Mouse (Mus musculus) left cerebral cortex, postnatal 25 days (tissue): ENCODE results near the gene Tmcc2. TPM values are rescaled to one million over a fixed set of nuclear protein-coding genes. Genes with fewer than 3 reads are reported as not detected.

ENCODE experiments used
- DNase-seq, 2 experiments: peaks; one replicate each; pipeline ENCODE4 v3.0.0; 2022; ENCODE audit warnings: low spot score in 2 of 2, mixed read lengths in 1 of 2
- intact Hi-C: fragments of 180-260 bp; cut with DNase I; formaldehyde crosslinking; loops from one replicate; pipeline ENCODE4 v1.15.1; 2025
- total RNA-seq, 2 experiments: library from RNA; stranded (reverse); gene quantifications; 2 replicates each; pipeline ENCODE4 v1.2.3; 2021

Gene Tmcc2
- total RNA-seq, 2 experiments from 2014 or later: 158 to 162 TPM

DNA sequence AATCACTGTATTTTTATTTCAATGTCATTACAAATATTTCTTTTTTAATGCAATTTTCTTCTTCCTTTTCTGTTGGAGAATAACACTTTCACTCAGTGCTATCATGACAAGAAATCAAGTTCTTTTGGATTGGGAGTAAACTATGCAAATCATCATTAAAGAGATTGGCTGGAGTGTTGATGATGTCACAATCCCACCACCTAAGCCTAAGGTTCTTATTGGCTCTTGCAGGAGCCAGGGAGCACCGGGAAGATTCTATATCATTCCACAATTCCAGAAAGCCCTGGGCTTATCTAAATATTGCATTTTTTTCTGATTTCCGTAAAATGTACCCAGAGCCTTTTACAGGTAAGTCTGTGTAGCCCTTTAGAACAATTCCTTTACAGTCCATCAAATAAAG, 5.6 kb upstream of the Tmcc2 start:
- DNase-seq: no peak
- intact Hi-C loops: no loop called here

DNA sequence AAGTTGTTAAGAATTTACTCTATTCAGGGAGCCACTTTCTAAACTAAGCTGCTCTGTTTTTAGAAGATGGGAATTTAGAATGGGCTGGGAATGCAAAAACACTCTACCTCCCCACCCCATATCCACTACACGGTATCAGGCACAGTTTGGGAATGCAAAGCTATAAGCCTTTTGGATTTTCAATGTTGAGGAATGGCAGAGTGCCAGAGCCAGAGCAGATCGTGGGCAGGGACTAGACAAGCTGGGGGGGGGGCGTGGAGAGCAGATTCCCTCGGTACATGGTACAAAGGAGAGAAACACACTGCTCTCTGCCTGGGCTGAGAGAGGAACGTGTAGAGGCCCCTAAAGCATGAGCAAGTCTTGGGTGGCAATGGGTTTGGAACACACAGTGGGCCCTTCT, 1.8 kb upstream of the Tmcc2 start:
- peak in 1 of 2 experiments; percentile 40 for DNase-seq
- intact Hi-C loops: no loop called here

DNA sequence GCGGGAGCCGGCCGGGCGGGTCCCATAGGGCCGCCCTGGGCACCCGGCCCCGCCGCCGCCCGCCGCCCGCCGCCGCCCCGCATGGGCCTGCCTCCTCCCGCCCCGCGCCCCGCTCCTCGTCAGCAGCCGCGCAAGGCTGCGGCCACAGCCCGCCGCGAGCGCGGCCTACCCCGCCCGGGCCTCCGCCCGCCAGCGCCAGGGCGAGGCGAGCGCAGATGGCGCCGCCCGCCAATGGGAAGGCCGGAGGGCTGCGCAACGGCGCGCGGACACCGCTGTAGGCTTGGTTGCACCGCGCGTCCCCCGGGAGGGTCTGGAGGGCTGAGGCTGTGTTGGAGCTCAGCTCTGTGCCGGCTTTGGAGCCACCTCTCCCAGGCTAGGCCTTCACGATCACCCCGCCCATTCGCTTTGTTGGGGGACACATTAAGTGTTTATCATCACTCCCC, 520 bp upstream of the Tmcc2 start:
- intact Hi-C loops: loop anchor here (1.0 kb wide), 1 partner anchor 27 kb away; no protein-coding TSS in a partner anchor
- DNase-seq: peak; percentile 71 to 81

DNA sequence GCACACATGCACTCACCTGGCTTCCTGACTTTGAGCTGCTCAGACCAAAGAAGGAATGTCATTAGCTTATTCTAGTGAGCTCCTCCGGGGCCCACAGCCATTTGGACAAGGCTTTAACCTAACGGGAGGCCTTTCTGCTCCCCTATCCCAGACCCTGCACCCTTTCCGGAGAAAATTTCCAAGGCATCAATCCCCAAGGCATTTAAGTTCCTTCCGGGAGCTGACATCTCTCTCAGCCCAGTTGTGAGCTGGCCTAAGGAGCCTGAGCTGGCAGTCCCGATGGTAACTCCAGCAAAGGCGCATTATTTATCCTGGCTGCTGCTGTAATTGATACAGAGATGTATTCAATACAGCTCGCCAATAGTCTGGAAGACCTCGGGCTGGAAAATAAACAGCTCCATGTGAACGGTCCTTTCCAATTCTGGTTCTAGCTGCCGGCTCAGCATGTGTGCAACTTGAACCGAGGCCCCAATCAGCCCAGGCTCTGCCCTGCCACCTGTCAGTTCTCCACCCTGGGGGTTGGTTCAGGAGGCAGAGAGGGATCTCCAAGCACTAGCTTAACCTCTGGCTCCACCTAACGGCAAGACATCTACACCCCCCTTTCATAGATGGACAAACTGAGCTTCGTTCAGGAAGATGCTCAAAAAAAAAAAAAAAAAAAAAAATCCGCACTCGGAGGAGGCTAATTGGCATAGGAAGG, 1.0 kb downstream of the Tmcc2 start:
- intact Hi-C loops: loop anchor here (1.0 to 5.0 kb wide), 2 partner anchors 23 to 87 kb away; partner anchors contain the start of gene Rbbp5
- DNase-seq: peak in 1 of 2 experiments; percentile 76

DNA sequence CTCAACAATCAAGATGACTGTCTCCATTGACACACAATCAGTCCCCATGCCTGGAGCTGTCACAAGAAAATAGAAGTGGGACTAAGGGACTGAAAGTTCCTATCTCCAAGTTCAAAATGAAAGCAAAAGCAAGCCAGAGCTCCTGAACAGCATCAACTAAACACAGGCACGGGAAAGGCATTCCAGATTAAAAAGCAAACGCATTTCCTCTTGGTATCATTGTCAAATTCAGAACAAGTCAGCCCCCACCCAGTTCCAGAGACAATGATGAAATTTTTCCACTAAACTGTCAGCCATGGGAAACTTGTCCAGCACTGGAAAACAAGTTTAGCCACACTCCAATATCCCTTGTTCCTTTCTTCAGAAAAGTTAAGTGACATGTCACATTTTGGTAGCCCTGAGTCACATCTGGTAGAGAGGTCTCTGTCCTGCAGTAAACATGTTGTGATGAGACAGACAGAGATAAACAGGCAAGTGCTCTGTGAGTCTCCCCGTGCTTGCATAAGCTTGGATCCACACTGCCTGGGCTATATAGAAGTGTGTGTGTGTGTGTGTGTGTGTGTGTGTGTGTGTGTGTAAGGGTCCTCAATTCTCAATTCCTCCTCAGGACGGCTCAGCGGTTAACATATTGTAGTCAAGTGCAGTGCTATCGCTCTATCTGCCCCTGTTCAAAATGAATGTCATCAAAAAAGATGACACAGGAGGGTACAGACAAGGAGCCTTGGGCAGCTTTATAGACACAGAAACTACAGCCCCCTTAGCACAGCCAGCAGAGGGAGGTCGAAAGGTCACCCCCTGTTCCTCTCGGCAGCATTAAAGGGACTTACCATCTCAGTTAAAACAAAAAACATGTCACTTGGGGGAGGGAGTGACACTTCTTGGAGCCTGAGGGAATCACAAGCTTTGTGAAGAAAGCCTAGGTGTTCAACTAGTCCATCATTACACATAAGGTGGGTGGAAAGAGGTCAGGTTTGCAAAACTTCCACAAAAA, 2.0 kb downstream of the Tmcc2 start:
- intact Hi-C loops: loop anchor here (5.0 kb wide), 1 partner anchor 88 kb away; the partner anchor contains the start of gene Rbbp5

DNA sequence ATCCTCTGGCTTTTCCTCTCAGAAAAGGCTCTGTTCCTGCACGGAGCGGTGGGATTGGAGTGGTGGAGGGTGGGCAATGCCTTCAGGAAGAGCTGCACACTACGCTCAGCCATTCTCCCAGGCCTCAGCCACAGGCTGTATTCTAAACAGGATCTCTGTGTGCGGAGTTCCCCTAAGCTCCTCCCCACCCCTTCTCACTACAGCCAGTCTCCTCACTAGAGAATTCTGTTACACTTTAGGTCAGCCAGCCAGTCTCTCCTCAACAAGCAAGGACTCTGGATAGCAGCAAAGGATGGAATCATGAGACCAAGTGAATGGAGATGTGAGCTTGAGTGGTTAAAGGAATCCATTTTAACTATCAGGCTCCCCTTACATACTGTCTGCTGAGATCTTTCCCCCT, 3.1 kb downstream of the Tmcc2 start:
- intact Hi-C loops: loop anchor here (5.0 kb wide), 1 partner anchor 89 kb away; the partner anchor contains the start of gene Rbbp5
- DNase-seq: peak in 1 of 2 experiments; percentile 50

More for the DNA sequence above, 2.0 kb downstream of the Tmcc2 start:
- DNase-seq: no peak

DNA sequence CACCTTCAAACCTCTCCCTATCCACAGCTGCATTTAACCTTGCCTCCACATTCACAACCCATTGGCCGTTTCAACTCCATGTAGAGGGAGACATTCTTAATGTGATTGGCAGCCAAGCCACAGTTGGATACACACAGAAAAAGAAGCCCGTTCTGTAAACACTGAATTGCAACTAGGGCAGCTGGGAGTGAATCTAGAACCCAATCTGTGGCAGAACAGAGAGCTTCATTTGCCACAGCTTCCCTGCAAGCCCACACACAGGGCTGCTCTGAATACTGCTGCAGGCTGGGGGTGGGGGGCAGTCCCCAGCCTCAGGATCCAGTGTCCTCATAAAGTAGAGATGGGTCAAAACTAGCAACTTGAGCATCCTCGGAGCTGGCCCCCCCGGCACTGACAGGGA, 4.8 kb downstream of the Tmcc2 start:
- DNase-seq: peak; percentile 36 to 78
- intact Hi-C loops: loop anchor here (5.0 kb wide), 1 partner anchor 91 kb away; the partner anchor contains the start of gene Rbbp5

DNA sequence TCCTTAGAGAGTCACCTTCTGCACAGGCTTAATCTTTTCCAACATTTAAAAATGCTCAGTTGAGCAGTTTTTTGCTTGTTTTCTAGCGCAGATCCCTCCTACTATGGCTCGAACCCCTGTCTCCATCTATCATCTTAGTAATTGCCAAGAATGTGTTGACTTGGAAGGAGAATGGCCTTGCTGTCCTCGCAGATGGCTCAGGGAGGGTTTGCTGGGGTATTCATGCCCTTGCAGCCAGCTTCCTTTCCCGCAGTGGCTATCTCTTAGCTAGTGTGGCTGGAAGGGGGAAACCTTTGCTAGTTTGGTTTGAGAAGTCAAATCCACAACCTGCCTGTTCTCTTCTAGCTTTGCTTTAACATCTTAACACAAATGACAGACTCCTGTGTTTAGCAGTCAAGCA, 5.4 kb downstream of the Tmcc2 start:
- DNase-seq: peak in 1 of 2 experiments; percentile 1
- intact Hi-C loops: loop anchor here (5.0 kb wide), 1 partner anchor 92 kb away; the partner anchor contains the start of gene Rbbp5

DNA sequence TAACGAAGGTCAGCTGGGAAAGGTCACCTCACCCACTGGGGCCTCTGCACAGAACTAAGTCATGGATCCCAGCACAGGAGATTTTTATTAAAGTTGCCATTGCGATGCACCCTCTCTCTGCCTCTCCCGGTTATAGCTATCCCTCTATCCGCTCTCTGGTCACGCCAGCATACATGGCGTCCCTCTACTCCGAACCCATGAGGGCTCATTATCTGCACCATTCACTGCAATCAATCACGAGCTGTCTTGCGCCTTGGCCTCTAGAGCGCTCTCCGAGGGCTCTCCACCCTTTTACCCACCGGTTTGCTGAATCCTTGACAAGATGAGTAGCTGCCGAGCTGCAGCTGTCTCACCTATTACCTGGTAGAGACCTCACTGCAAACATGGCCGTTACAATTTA, 5.8 kb downstream of the Tmcc2 start:
- peak in 1 of 2 experiments; percentile 1 for DNase-seq
- intact Hi-C loops: loop anchor here (5.0 kb wide), 1 partner anchor 92 kb away; the partner anchor contains the start of gene Rbbp5

DNA sequence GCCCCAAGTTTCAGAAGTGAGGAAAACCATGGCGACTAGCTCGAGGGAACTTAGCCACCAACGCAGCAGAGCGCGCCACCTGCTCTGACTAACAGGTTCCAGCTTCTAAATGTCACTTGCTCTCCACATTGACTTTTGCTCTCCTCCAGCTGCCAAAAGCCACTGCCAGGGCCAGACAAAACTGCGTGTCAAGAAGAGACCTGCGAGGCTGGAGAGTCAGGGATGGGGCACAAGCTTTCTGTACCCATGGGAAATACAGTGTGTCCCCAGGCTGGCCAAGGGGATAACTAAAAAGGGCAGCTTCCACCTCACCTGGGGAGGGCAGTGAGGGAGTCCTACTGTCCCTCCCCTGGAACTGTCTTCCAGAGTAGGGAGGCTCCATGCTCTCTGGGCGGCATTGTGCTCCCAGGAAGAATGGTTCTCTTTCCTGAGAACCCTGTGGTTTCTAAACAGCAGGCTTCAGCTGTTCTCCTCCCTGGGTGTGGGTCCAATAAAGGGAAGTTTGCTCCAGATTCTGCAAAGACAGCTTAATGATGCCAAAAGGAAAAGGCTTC, 7.0 kb downstream of the Tmcc2 start:
- DNase-seq: peak in 1 of 2 experiments; percentile 77
- intact Hi-C loops: no loop called here

DNA sequence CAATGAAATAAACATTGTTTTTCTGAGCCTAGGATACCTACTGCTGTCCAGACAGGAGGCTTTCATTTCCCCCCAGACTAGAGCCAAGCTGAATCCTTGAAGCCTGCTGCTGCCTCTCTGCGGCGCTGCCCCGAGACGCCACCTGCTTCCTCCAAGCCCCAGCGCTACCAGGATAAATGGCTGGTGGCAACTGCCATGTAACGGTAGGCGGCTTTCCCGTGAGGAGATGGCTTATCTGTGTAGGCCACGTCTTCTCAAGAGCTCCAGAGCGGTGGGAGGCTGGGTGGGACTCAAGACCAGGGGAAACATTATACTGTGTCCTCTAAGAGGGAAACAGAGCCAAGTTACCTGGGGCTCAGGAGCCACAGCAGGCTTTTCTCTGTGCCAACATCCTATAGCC, 9.2 kb downstream of the Tmcc2 start:
- DNase-seq: no peak
- intact Hi-C loops: no loop called here

DNA sequence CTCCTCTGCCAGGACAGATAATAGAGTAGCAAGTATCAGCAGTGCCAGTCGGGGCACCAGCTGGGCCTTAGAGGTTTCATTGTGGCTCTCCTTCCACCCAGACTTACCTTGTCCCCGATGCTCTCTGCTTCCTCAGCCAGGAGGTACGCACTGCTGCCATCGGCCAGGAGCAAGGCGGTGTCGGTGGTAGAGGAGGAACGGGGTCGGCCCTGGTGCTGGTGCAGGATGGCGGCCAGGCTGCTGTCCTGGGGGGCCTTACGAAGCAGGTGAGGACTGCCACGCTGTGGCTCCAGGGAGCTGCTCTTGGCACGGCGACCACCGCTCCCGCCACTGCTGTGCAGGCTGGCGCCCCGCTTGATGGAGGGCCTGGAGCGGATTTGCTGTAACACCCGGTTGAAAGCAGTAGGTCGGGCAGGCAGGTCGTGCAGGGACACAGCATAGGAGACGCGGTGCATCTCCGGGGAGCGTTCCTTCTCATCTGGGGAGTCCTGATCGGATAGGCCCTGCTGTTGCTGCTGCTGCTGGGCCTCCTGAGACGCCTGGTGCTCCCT, 10.5 kb downstream of the Tmcc2 start:
- intact Hi-C loops: no loop called here
- DNase-seq: no peak

DNA sequence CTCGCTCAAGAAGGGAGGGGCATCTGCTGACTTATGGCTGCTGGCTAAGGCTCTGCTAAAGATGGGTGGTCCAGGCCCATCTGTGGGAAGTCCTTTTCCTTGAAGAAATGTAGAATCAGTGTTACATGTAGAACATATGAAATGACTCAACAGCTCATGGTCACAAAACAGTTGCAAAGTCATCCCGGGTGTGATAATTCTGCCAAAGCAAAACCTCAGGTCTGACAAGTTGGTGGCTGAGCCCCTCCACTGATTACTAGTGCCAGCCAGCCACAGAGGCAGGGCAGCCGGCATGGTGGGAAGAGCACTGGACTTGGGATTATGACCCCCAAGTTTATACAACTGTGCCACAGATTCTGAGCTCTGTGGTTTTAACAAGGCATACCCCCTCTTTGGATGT, 13.3 kb downstream of the Tmcc2 start:
- no peak for DNase-seq
- intact Hi-C loops: no loop called here

DNA sequence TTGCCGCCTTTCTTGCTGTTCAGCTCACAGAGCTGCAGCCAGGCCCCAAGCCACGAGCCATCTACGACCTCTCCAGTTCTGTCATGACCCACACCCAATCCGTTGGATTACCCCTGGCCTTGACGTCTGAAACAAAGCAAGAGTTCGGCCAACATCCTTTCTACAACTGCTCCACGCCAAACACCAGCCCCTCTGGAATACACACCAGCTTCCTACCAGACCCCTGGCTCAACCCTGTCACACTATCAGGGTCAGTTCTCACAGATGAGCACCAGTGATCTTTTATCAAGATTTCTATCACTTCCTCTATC, 14.1 kb downstream of the Tmcc2 start:
- intact Hi-C loops: no loop called here

DNA sequence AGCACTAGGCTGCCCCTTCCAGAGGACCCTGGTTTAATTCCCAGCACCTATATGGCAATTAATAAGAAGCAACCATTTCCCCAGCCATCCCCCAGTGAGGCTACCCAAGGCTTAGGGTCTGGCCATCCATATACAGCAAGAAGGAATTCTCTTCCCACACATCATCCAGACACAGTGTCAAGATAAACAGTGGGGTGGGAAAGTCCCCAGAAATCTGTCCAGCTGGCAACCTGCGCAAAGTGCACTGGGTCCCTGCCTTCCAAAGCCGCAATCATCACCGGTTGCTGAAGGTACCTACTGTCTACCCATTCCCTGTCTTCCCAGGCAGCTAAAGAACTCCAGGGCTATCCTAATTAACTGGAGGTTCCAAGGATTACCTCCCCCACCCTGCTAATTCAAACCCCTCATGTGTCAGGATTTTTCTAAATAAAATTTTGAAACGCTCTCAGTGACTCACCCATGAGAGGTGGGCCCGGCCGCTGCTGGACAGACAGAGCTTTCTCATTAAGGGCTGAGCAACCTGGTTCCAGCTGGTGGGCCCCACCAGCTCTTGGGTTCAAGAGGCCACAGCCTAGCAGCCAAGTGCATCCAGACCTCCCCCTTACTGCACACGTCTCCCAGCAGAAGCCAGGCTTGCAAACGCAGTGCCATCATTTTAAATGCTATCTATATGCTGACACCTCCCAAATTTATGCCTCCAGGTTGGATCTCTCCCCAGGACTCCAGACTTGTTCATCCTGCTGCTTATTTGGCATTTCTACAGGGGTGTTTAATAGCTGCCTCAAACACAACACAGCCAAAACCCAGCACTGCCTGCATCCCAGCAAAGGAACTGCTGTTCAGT, 14.6 kb downstream of the Tmcc2 start:
- intact Hi-C loops: no loop called here
- peak in 1 of 2 experiments; percentile 59 for DNase-seq

More for the DNA sequence above, 14.1 kb downstream of the Tmcc2 start:
- DNase-seq: no peak

DNA sequence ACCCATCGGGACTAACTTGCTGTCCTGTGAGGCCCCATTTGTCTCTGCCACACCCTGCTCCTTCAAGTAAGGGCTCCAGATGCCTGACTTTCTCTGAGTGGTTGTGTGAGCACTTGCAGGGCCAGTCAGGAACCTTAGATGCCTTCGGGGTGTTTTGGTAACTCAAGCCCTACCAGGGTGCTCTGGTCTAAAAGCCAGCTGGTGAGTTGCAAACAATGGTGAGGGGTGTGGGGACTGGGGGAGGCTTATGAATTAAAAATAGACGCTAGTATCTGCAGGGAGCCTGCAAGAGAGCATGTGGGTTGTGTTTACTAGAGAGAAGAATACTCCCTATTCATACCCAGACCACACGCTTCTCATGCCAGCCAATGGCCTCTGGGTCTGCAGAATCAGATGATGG, 15.8 kb downstream of the Tmcc2 start:
- DNase-seq: peak in 1 of 2 experiments; percentile 55
- intact Hi-C loops: no loop called here

DNA sequence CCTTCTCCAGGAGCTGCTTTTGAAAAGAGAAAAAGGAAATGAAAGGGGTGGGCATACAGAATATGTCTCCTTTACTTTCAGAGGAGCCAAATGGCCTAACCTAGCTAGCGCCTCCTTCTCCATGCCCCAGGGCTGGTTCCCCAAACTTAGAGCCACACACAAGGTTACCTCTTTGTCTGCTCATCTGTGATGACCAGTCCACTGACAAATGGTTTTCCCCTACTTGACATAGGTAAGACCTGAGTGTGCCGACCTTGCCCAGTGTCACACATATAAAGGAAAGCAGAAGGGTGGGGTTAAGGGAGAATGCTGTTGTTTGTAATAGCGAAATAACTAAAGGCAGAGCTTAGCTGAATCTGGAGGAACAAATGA, 16.2 kb downstream of the Tmcc2 start:
- intact Hi-C loops: loop anchor here (5.0 kb wide), 1 partner anchor 62 kb away; no protein-coding TSS in a partner anchor
- no peak for DNase-seq

DNA sequence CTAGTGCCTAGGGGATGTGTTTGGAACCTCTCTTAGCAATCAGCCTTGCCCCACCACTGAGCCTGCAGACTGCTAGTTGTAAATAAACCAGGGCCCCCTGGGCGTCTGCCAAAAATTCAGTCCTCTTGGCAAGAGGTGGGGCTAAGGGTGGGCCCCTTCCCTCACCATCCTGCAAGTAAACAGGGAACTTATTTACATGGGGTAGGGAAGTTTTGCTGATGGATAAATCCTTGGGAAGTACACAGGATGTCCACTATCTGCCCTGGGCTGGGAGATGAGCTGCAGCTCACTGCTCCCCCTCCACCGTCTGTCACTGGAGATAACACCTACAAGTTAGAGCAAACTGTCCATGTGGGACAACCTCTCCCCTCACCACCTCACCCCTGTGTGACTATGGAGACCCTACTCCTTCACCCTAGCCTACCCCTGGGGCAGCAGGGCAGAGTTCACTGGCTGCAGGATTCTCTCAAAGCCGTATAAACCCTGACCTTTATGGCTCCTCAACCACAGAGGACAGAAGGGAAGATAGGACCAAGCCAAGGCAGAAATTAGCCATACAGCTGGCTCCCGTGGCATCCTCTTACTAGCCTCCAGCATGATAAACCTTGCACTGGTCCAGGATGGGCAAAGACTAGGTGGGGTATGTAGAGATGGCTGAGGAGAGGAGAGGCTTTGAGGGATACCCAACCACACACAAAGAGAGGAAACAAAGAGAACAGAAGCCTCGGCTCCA, 16.8 kb downstream of the Tmcc2 start:
- DNase-seq: no peak
- intact Hi-C loops: loop anchor here (5.0 kb wide), 1 partner anchor 63 kb away; no protein-coding TSS in a partner anchor
